Mouse (Mus musculus) urinary bladder, adult 18-20 months (tissue): ENCODE measurements around the gene Ntf5.

Experiments
- DNase-seq, 2 experiments: peaks; one replicate each; pipeline ENCODE4 v3.0.0; 2022; ENCODE audit warnings: low spot score in 2 of 2, mixed read lengths in 2 of 2

Gene Ntf5

GRCm38 (mm10) chr7:45435038-45435437 is 21.5 kb downstream of the Ntf5 start:
- DNase-seq: no peak

DNA sequence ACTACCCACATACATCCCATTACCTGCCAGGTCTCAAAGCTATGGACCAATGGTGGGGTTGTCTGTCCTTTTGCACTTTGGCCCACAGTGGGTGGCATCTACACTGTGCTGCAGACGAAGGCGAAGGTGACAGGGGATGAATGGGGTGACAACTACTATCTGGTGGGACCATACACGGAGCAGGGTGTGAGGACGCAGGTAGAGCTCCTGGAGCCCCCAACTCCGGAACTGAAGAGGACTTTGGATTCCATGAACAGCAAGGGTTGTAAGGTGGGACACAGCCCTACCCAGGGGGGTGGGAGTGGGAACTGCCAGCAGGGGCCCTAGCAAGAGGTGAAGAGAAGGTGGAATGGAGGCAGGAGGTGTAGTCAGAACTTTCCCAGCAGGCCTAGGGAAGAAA is 22.9 kb downstream of the Ntf5 start:
- DNase-seq: no peak

DNA sequence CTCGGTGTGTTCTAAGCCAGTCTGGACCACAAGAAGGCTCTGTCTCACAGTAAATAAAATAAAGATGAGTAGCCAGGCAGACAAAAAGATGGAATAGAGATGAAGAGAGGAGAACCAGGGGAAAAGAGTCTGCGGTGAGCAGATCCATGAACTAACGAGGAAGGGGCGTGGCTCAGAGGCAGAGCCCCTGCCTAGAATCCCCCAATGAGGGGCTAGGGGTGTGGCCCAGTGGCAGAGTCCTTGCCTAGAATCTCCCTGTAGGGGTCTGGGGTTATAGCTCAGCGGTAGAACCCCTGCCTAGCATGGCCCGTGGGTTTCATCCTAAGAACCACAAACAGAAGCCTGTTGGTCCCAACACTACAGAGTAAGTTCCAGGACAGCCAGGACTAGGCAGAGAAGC is 23.6 kb downstream of the Ntf5 start:
- no peak for DNase-seq

DNA sequence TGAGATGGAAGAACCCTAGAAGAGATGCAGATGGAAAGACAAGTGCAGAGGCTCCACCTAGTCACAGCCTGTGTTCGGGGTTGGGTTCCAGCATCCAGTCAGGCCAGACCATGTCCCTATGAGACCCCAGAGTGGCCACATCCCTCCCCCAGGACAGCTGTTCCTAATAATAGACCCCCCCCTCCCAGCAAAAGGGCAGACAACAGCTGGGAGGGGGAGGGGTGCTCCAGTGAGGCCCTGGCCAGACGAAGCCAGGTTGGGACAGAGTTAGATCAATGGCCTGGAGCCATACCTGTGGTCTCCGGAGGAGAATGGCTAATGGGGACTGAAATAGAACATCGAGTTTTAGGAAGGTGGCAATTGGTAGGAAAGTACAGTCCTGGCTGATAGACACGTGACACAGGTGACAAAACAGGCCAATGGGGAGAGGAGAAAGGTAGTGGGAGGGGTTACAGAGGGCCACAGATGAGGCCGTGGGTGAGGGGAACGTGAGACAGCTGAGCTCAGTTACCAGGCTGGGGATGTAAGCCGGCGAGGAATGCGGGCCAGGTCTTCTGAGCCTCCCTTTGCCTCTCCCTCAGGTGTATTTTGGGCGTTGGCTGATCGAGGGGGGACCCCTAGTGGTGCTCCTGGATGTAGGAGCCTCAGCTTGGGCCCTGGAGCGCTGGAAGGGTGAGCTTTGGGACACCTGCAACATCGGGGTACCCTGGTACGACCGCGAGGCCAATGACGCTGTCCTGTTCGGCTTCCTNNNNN is 24.2 kb downstream of the Ntf5 start, which contains the start of gene Ruvbl2:
Gene Ruvbl2, minus strand, starts transcription at position 576 of the 756 bp plus-strand sequence.
- no peak for DNase-seq

- DNase-seq: no peak
Observed at GRCm38 (mm10) chr7:45443526-45444420, 30.3 kb downstream of the Ntf5 start.

DNA sequence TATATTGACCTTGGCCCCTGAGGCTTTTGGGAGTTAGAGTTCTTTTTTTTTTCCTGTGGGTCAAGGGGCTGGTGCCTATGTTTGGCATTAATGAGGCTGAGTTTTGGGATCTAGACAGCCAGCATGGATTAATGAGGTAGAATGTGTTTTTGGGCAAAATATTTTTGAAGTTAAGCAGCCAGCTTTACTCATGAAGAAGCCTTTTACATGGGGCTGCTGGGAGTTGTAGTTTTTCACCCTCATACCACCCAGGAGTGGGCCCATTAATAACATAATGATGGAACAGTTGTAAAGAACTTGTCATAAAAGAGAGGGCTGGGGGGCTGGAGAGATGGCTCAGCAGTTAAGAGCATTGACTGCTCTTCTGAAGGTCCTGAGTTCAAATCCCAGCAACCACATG is 33.1 kb downstream of the Ntf5 start:
- DNase-seq: no peak

DNA sequence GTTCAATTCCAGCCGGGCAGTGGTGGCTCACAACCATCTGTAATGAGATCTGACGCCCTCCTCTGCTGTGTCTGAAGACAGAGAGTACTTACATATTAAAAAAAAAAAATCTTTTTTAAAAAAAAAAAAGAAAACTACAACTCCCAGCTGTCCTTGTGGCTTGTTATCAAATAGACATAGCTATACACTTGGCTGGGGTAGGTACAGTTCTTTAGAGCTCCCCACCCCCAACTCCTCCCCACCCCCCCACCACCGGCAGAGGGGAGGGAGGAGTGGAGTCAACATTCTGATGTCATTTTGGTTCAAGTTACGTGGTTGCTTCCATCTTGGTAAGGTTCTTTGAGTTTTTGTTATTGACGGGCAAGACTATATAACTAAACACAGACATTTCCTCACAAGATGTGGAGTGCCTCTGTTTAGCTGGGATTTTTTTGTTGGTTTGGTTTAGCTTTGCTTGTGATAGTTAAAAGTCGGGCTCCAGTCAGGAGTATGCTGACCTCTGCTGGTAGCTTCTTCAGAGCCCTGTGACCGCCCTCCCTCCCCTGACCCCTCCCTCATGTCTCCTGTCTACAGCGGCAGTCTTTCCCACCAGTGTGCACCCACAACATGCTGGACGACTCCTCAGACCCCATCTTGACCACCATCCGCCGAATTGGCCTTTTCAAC is 34.0 kb downstream of the Ntf5 start:
- DNase-seq: no peak

DNA sequence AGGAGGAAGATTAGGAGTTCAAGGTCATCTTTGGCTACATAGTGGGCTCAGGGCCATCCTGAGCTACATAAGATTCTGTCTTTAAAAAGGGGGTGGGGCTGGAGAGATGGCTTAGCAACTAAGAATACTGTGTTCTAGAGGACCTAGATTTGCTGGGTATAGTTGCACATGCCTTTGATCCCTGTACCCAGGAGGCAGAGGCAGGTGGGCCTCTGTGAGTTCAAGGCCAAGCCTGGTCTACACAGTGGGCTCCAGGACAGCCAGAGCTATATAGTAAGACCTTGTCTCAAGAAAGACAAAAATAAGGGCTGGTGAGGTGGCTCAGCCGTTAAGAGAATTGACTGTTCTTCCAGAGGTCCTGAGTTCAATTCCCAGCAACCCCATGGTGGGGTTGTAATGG is 36.5 kb downstream of the Ntf5 start:
- no peak for DNase-seq

DNA sequence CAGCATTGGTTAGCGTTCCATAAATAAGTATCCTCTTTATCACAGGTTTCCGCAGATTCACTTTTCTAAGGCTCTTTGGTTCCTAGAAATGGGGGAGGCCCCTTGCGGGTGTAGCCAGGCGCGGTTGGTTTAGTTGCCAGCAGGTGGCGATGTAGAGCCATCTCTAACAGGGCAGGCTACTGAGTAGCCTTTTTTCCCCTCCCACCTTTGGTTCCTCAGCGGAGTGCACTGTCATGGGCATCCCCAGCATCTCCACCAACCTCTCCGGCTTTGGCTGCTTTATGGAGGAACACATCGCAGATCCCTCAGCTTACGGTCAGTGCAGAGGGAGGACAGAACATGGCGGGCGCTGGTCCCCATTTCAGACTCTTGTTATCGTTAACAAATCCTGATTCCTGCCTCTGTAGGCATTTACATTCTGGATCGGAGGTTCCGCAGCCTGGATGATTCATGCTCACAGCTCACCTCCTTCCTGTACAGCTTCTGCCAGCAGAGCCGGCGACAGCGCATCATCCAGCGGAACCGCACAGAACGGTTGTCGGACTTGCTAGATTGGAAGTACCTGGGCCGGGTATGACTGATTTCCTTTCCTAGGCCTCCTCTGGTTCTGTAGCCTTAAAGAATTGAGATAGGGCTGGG is 38.0 kb downstream of the Ntf5 start:
- DNase-seq: peak; percentile 56 to 61

DNA sequence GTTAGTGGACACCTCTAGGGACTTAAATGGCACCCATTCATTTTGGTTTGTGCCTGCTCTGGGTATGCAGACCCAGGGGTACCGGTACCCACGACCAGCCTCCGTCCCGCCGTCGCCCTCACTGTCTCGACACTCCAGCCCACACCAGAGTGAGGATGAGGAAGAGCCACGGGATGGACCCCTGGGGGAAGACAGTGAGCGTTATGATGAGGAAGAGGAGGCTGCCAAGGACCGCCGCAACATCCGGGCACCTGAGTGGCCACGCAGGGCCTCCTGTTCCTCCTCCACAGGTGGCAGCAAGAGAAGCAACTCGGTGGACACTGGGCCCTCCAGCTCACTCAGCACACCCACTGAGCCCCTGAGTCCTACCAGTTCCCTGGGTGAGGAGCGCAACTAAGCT is 41.5 kb downstream of the Ntf5 start:
- no peak for DNase-seq

DNA sequence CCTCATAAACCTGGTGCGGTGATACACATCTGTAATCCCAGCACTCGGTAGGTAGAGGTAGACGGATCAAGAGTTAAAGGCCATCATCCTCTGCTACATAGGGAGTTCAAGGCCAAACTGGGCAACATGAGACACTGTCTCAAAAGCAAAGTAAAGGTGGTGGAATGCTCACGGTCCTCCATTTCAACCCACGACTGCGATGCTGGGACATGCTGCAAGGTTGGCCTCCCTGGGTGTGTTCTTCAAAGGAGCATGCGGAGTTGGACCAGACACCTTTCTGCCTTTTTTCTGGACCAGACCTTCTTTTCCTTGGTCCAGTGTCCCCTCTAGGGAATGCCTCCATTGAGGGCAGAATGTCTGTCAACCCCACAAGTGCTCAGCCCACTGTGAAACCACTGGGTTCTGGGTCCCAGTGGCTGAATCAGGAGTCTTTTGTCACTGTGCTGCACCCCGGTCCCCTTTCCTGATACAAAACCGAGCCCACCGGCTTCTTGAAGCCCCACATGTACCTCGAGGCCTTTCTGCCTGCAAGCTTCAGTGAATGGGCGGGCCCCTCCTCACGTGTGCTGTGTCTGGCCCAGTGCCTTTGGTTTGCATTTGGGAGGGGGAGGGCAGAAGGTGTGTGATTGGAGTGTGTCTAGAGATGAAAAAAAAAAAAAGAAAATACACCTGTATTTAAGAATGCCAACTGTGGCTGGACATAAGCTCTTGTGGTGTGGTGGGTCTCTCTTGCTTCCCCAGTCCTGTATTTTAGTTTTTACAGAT is 42.6 kb downstream of the Ntf5 start:
- no peak for DNase-seq

DNA sequence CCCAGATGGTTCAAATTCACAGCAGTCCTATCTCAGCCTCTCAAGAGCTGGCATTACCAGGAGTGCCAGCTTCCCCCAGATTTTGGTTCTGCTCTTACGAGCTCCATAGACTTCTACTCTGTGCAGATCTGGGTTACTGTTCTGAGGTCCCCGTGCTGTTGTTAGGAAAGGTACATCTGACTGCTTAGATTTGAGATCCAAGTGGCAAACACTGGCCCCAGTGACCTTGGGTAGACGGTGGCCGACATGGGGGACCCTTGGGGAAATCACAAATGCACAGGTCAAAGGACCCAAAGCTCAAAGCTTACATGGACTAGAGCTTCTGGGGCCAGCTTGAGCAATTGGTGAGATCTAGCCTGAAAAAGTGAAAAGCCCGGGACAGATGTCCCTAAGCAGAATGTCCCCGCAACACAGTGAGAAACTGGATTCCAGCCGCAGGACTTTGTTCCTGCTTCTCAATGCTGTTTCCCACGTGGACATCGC is 43.3 kb downstream of the Ntf5 start:
- no peak for DNase-seq

DNA sequence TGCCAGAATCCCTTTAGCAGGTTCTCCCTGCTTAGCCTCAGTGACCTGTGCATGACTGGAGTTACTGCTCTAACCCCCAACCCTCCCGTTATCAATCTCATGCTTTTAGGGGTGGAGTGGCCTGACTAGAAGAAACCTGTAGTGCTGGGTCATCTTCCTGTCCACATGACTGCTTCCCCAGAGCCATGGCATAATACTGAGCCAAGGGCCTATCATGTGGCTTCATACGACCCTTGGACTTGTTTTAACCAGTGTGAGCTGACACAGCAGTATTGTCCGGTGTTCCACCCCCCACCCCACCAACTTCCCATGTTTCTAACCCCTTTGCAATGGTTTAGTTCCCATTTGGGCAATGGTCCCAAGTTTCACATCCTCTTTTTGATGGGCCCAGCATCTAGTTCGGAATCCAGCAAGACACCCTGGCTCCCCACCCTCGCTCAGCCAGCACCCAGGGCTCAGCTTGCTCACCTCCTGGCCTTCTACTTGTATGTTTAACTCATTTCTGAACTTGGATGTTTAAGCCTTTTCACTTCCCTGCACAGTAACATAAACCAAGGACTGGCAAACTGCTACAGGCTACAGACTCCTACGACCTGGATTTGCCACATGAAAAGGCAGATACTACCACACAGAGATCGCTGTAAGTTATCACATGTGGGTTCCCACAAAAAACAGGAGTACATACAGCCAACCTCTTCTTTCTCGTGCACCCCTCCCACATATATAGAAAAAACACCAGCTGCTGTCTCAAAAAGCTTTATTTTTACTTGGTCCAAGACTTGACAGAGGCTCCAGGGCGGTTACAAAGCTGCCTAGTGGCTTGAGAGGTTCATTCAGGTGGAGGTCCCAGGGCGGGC is 43.9 kb downstream of the Ntf5 start:
- DNase-seq: no peak

GRCm38 (mm10) chr7:45458748-45459563 is 45.5 kb downstream of the Ntf5 start:
- peak; percentile 48 to 57 for DNase-seq

DNA sequence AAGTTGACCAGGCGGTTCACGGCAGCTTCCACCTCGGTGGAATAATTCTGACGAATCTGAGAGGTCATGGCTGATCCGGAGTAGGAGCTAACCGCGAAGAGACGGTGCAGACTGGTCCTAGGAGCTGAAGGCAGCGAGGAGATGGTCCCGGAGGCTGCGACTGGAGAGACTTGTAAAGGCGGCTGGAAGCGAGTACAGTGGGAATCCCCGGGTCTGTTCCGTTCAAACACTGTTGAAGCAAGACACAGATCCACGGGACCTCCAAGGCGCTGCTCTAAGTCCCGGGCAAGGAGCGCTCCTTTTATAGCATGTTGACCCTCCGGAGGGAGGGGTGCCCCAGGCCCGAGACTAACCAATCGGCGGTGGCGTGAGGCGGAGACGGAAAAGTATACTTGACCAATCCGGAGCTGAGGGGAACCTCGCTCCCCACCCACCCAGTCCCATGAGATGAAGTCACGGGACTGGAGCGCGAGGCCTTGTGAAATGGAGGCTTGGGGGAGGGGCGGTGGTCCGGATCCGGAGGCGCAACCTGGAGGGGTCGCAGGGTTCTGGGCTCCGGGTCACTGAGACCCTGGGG is 46.2 kb downstream of the Ntf5 start, which contains the start of gene Ftl1:
Gene Ftl1, minus strand, starts transcription at position 321 of the 577 bp plus-strand sequence.
- DNase-seq: peak; percentile 81 to 98

DNA sequence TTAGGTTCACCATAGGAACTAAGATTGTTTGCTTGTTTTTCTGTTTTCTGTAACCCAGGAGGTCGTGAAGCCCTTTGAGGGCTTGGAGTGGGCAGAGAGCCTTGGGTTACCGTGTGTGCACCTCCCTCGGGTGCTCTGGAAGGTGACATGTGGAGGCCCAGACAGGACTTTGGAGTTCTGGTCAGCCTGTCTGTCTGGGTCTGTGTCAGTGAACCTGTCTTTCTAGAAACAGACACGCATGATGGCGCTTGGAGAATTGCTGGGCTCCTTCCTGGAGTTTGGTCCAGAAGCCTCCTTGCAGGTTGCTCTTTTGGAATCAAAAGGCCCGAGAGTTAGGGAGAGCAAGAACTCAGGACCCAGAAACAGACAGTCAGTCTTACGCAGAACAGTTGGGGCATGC is 46.9 kb downstream of the Ntf5 start:
- no peak for DNase-seq

DNA sequence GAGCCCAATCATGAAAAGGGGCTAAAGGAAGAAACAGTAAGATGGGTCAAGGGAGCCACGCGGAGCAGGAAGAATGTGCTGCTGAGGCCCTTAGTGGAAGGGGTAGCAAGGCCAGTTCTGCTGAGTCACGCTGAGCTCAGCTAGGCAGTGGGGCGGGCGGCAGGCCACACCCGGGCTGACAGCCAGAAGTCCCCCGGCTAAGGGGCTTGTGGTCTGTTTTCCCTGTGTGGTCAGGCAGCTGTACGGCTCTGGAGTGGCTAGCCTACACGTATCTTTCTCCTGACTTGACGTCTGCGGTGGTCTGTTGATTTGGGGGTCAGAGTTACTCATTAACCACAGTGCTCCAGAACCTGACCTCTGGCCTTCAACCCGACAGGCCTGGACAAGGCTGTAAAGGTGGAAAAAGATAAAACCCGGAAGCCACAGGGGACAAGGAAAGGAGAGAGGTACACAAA is 47.4 kb downstream of the Ntf5 start:
- DNase-seq: peak; percentile 72 to 81

- no peak for DNase-seq
Observed at GRCm38 (mm10) chr7:45461326-45461725, 47.8 kb downstream of the Ntf5 start.

DNA sequence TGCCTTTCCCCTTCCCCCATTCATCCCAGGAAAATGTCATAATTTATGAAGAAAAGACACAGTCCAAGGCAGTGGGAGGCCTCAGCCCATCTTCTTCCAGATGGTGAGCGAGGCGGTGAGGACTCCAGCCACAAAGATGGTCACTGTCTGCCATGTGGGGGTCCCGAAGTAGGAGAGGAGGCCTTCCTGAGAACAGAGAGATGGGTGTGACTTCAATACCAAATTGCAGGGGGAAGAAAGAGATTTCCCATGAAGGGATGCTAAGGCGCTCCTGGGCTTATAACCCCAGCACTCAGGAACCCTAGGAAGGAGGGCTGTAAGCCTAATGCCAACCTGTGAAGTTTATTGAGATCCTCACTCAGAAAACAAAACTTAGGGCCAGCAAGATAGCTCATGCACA is 48.3 kb downstream of the Ntf5 start:
- no peak for DNase-seq
